Mouse (Mus musculus) kidney, embryonic 14.5 days (tissue): Measurements from ENCODE around the gene Fbxo24. TPM values are rescaled to one million over a fixed set of nuclear protein-coding genes. Genes with fewer than 3 reads are reported as not detected.
A peak's percentile ranks its signal among the peaks of the same experiment; 100 is the strongest.
"Not testable (repeated sequence)": the region's sequence is repeated elsewhere in the genome, so short reads cannot be mapped to it uniquely, and the experiment has no call there.

ENCODE experiments used
- ATAC-seq: fragments of 200-750 bp; cut with Nextera tagmentation; 2 replicates; pipeline ENCODE4 v1.8.0; 2017; ENCODE audit warnings: moderate number of reproducible peaks, mild to moderate bottlenecking, moderate TSS enrichment, moderate library complexity; ENCODE audit not compliant: low FRiP score, low TSS enrichment
- H3K27ac ChIP-seq: fragments of 300-500 bp; sonication (generic); 2 replicates; pipeline ENCODE4 v1.5.1; 2014; ENCODE audit warnings: low read depth, mild to moderate bottlenecking, low read length, moderate library complexity, mixed read lengths
- H3K27me3 ChIP-seq: fragments of 300-500 bp; sonication (generic); 2 replicates; pipeline ENCODE4 v1.6.1; 2014; ENCODE audit warnings: mild to moderate bottlenecking, low read length; ENCODE audit not compliant: control insufficient read depth, insufficient read depth
- H3K36me3 ChIP-seq: fragments of 300-500 bp; sonication (generic); 2 replicates; pipeline ENCODE4 v1.6.1; 2014; ENCODE audit warnings: low read length, mixed read lengths; ENCODE audit not compliant: control insufficient read depth, insufficient read depth
- H3K4me1 ChIP-seq: fragments of 300-500 bp; sonication (generic); 2 replicates; pipeline ENCODE4 v1.6.1; 2014; ENCODE audit warnings: low read length, mixed read lengths; ENCODE audit not compliant: control insufficient read depth, insufficient read depth
- H3K4me2 ChIP-seq: fragments of 300-500 bp; sonication (generic); replicated peaks from 2 replicates; pipeline ENCODE4 v1.6.1; 2014; ENCODE audit warnings: low read depth, mild to moderate bottlenecking, low read length
- H3K4me3 ChIP-seq: fragments of 300-500 bp; sonication (generic); 2 replicates; pipeline ENCODE4 v1.5.1; 2014; ENCODE audit warnings: mild to moderate bottlenecking, low read length
- H3K9ac ChIP-seq: fragments of 300-500 bp; sonication (generic); 2 replicates; pipeline ENCODE4 v1.6.1; 2014; ENCODE audit warnings: low read depth, mild to moderate bottlenecking, low read length, moderate library complexity
- H3K9me3 ChIP-seq: fragments of 300-500 bp; sonication (generic); 2 replicates; pipeline ENCODE4 v1.6.1; 2016; ENCODE audit warnings: low read length; ENCODE audit not compliant: control insufficient read depth
- WGBS: fragments of 180-500 bp; shearing (Covaris S2); extraction: QIAGEN DNeasy Blood & Tissue Kit; methylation state at CpG from one replicate; pipeline ENCODE4 v1.1.7; 2014; 5-methylcytosine and 5-hydroxymethylcytosine counted together
- polyA plus RNA-seq: library from polyadenylated mRNA; unstranded; fragments of >200 nt; fragmentation: Nextera tagmentation; extraction: Ambion mirVana; gene quantifications from 2 replicates; pipeline ENCODE4 v1.2.1, GENCODE M21; 2014

Gene Fbxo24
- polyA plus RNA-seq, 1 experiment from 2014 or later = not detected

GRCm38 (mm10) chr5:137631591-137631990 lies 2.8 kb upstream of the Fbxo24 start:
- Histone ChIP-seq H3K4me1 (peaks cover 38% of the 10 kb centered on the region), H3K27ac (peak overlapping the region; percentile 93), H3K9me3 (no peaks in the 10 kb centered on the region), H3K27me3 (no peaks in the 10 kb centered on the region), H3K9ac (peak overlapping the region; percentile 75; the same call in 1 of the 2 replicates), H3K4me3 (peak overlapping the region; percentile 69; the same call in 1 of the 2 replicates), H3K4me2 (peak overlapping the region; percentile 68), H3K36me3 (peaks cover 31% of the 10 kb centered on the region)
- 51% methylated on average over 4 of the region's 4 CpGs for WGBS
- no peak for ATAC-seq

GRCm38 (mm10) chr5:137631171-137631570 lies 2.4 kb upstream of the Fbxo24 start:
- H3K9me3 ChIP-seq = no peaks in the 10 kb centered on the region
- peak overlapping the region; percentile 69; the same call in 1 of the 2 replicates for H3K4me3 ChIP-seq
- WGBS = 36% methylated on average over 9 of the region's 9 CpGs
- ATAC-seq = no peak
- peaks cover 38% of the 10 kb centered on the region for H3K4me1 ChIP-seq
- H3K27me3 ChIP-seq = no peaks in the 10 kb centered on the region
- peak overlapping the region; percentile 75; the same call in 1 of the 2 replicates for H3K9ac ChIP-seq
- H3K36me3 ChIP-seq = peaks cover 27% of the 10 kb centered on the region
- peak overlapping the region; percentile 93 for H3K27ac ChIP-seq
- peak overlapping the region; percentile 68 for H3K4me2 ChIP-seq

GRCm38 (mm10) chr5:137630602-137631001 lies 1.8 kb upstream of the Fbxo24 start:
- WGBS = 5% methylated on average over 3 of the region's 3 CpGs
- peak overlapping the region; percentile 93 for H3K27ac ChIP-seq
- no peaks in the 10 kb centered on the region for H3K9me3 ChIP-seq
- peaks cover 38% of the 10 kb centered on the region for H3K4me1 ChIP-seq
- H3K4me3 ChIP-seq = peak overlapping the region; percentile 69; the same call in 1 of the 2 replicates
- H3K4me2 ChIP-seq = peak overlapping the region; percentile 68
- H3K27me3 ChIP-seq = no peaks in the 10 kb centered on the region
- peaks cover 21% of the 10 kb centered on the region for H3K36me3 ChIP-seq
- ATAC-seq = no peak
- H3K9ac ChIP-seq = peak overlapping the region; percentile 75; the same call in 1 of the 2 replicates

GRCm38 (mm10) chr5:137629906-137630545 lies 1.2 kb upstream of the Fbxo24 start:
- H3K27ac ChIP-seq = peak overlapping the region; percentile 93
- peak overlapping the region; percentile 69 for H3K4me3 ChIP-seq
- H3K9me3 ChIP-seq = no peaks in the 10 kb centered on the region
- peak overlapping the region; percentile 68 for H3K4me2 ChIP-seq
- 16% methylated on average over 6 of the region's 6 CpGs for WGBS
- H3K9ac ChIP-seq = peak overlapping the region; percentile 75
- H3K36me3 ChIP-seq = peaks cover 15% of the 10 kb centered on the region
- H3K27me3 ChIP-seq = no peaks in the 10 kb centered on the region
- no peak for ATAC-seq
- peaks cover 38% of the 10 kb centered on the region for H3K4me1 ChIP-seq

- Histone ChIP-seq H3K36me3 (peaks cover 14% of the 10 kb centered on the region), H3K4me1 (peaks cover 38% of the 10 kb centered on the region), H3K4me2 (peak overlapping the region; percentile 68), H3K27ac (peak overlapping the region; percentile 93), H3K27me3 (no peaks in the 10 kb centered on the region), H3K9ac (peak overlapping the region; percentile 75), H3K4me3 (peak overlapping the region; percentile 69), H3K9me3 (no peaks in the 10 kb centered on the region)
- ATAC-seq = peak; percentile 58
- 1% methylated on average over 23 of the region's 23 CpGs for WGBS
Observed at GRCm38 (mm10) chr5:137629306-137629721, 512 bp upstream of the Fbxo24 start.

- Histone ChIP-seq H3K9ac (peak overlapping the region; percentile 69), H3K4me3 (peak overlapping the region; percentile 69), H3K4me2 (peak overlapping the region; percentile 62), H3K4me1 (peaks cover 38% of the 10 kb centered on the region), H3K27me3 (no peaks in the 10 kb centered on the region), H3K36me3 (peaks cover 3% of the 10 kb centered on the region; the same call in 1 of the 2 replicates), H3K9me3 (no peaks in the 10 kb centered on the region), H3K27ac (peak overlapping the region; percentile 68)
- ATAC-seq = no peak
- WGBS = 2% methylated on average over 9 of the region's 9 CpGs
Observed at GRCm38 (mm10) chr5:137627991-137628390, 811 bp downstream of the Fbxo24 start.

GRCm38 (mm10) chr5:137623937-137624530 lies 4.8 kb downstream of the Fbxo24 start:
- Histone ChIP-seq H3K4me3 (no peak overlapping the region), H3K9me3 (no peaks in the 10 kb centered on the region), H3K27ac (no peak overlapping the region), H3K36me3 (no peaks in the 10 kb centered on the region), H3K4me1 (0 out of 2 replicates have a peak, but pooled peaks cover 8% of the 10 kb centered on the region), H3K4me2 (no peak overlapping the region), H3K9ac (no peak overlapping the region), H3K27me3 (no peaks in the 10 kb centered on the region)
- ATAC-seq = no peak
- 78% methylated on average over 11 of the region's 11 CpGs for WGBS

- Histone ChIP-seq H3K9ac (no peak overlapping the region), H3K9me3 (no peaks in the 10 kb centered on the region), H3K36me3 (no peaks in the 10 kb centered on the region), H3K4me2 (no peak overlapping the region), H3K4me1 (peaks cover 32% of the 10 kb centered on the region), H3K4me3 (no peak overlapping the region), H3K27ac (no peak overlapping the region), H3K27me3 (no peaks in the 10 kb centered on the region)
- ATAC-seq = no peak
- 83% methylated on average over 7 of the region's 7 CpGs for WGBS
Observed at GRCm38 (mm10) chr5:137615347-137615746, 13.5 kb downstream of the Fbxo24 start.

GRCm38 (mm10) chr5:137614921-137615320 lies 13.9 kb downstream of the Fbxo24 start:
- not testable (repeated sequence) for H3K36me3 ChIP-seq, H3K4me2 ChIP-seq, H3K27me3 ChIP-seq, H3K27ac ChIP-seq, H3K9me3 ChIP-seq, ATAC-seq, H3K4me3 ChIP-seq, H3K9ac ChIP-seq
- 87% methylated on average over 2 of the region's 2 CpGs for WGBS
- H3K4me1 ChIP-seq = peaks cover 36% of the 10 kb centered on the region
